ENCODE assay signal across 8 mouse cellular contexts in genomic region chr8:72722769-72723650, GRCm38 (mm10). TPM values are rescaled to one million over a fixed set of nuclear protein-coding genes. Genes with fewer than 3 reads are reported as not detected.
DNase-seq lines count a peak whose midpoint lies in the region; ATAC-seq lines count a peak whose summit lies in the region.

TSS of gene Sin3b (plus strand) at chr8:72723285.

- no peak within 1 kb of the TSS for H3K27ac ChIP-seq in hindbrain, embryonic 12.5 days

- H3K9me3 ChIP-seq in hindbrain, embryonic 12.5 days (replicated peaks): no peaks in the 10 kb centered on the region

- WGBS in hindbrain, embryonic 12.5 days: 14% methylated on average over 56 of the region's 56 CpGs

- peaks cover 30% of the 10 kb centered on the region for H3K36me3 ChIP-seq in hindbrain, embryonic 12.5 days

- H3K9ac ChIP-seq in hindbrain, embryonic 12.5 days: peak within 1 kb of the TSS; percentile 87

- peaks cover 11% of the 10 kb centered on the region for H3K4me1 ChIP-seq in hindbrain, embryonic 12.5 days

- ATAC-seq in hindbrain, embryonic 12.5 days (ENCODE audit: low FRiP score): peak; percentile 99

- DNase-seq in NIH3T3 (ENCODE audit: low read depth): peak; percentile 96
- peak; percentile 98 for DNase-seq in cerebellum, postnatal 10 days
- peak; percentile 88 to 93 for DNase-seq in frontal cortex, postnatal 10 days (ENCODE audit: low spot score in 2 of 2)
- peak; percentile 90 to 94 for DNase-seq in layer of hippocampus, postnatal 14 days (ENCODE audit: low spot score in 2 of 2)
- peak; percentile 97 for DNase-seq in lung, postnatal 14 days
- peak; percentile 74 for DNase-seq in retina, adult 2 months (ENCODE audit: low read depth, low spot score)
- DNase-seq in thymus, postnatal 36 days: peak; percentile 94 to 97

- peak within 1 kb of the TSS; percentile 71 for H3K4me3 ChIP-seq in hindbrain, embryonic 12.5 days

- H3K27me3 ChIP-seq in hindbrain, embryonic 12.5 days: no peaks in the 10 kb centered on the region

- H3K4me2 ChIP-seq in hindbrain, embryonic 12.5 days (replicated peaks): peak within 1 kb of the TSS; percentile 90

RNA-seq across cellular contexts. Expression of gene Sin3b, which starts in this region (rescaled TPM):
- 149 and 163 TPM in 2 replicates for polyA plus RNA-seq in hindbrain, embryonic 12.5 days (2016; fragmentation: Nextera tagmentation; extraction: Ambion mirVana)
- 100 to 1,000 TPM; 158 to 162 TPM for total RNA-seq in layer of hippocampus, postnatal 14 days (2021)
